Mouse (Mus musculus) stomach, embryonic 15.5 days (tissue): Measurements from ENCODE around the gene Gm42906. TPM values are rescaled to one million over a fixed set of nuclear protein-coding genes. Genes with fewer than 3 reads are reported as not detected.

Source experiments
- ATAC-seq: fragments of 200-750 bp; cut with Nextera tagmentation; 2 replicates; pipeline ENCODE4 v1.8.0; 2017; ENCODE audit warnings: low read depth, moderate number of reproducible peaks, moderate TSS enrichment; ENCODE audit not compliant: insufficient read depth, low FRiP score
- H3K27ac ChIP-seq: fragments of 300-500 bp; sonication (generic); 2 replicates; pipeline ENCODE4 v1.5.1; 2015; ENCODE audit warnings: mild to moderate bottlenecking, inconsistent platforms
- H3K27me3 ChIP-seq: fragments of 300-500 bp; sonication (generic); replicated peaks from 2 replicates; pipeline ENCODE4 v1.6.1; 2015; ENCODE audit warnings: inconsistent platforms
- H3K36me3 ChIP-seq: fragments of 300-500 bp; sonication (generic); 2 replicates; pipeline ENCODE4 v1.6.1; 2015; ENCODE audit warnings: inconsistent platforms
- H3K4me1 ChIP-seq: fragments of 300-500 bp; sonication (generic); 2 replicates; pipeline ENCODE4 v1.6.1; 2015; ENCODE audit warnings: inconsistent platforms
- H3K4me2 ChIP-seq: fragments of 300-500 bp; sonication (generic); 2 replicates; pipeline ENCODE4 v1.6.1; 2015; ENCODE audit warnings: mild to moderate bottlenecking, inconsistent platforms
- H3K4me3 ChIP-seq: fragments of 300-500 bp; sonication (generic); replicated peaks from 2 replicates; pipeline ENCODE4 v1.5.1; 2015; ENCODE audit warnings: inconsistent platforms
- H3K9ac ChIP-seq: fragments of 300-500 bp; sonication (generic); 2 replicates; pipeline ENCODE4 v1.6.1; 2015; ENCODE audit warnings: inconsistent platforms
- H3K9me3 ChIP-seq: fragments of 300-500 bp; sonication (generic); 2 replicates; pipeline ENCODE4 v1.6.1; 2016; ENCODE audit warnings: inconsistent platforms
- WGBS: fragments of 180-500 bp; shearing (Covaris S2); methylation state at CpG from one replicate; pipeline ENCODE4 v1.1.7; 2015; 5-methylcytosine and 5-hydroxymethylcytosine counted together
- polyA plus RNA-seq: library from polyadenylated mRNA; unstranded; fragments of >200 nt; fragmentation: Nextera tagmentation; extraction: Ambion mirVana; gene quantifications from 2 replicates; pipeline ENCODE4 v1.2.1, GENCODE M21; 2015

Gene Gm42906
- polyA plus RNA-seq, 1 experiment from 2014 or later = not detected

GRCm38 (mm10) chr5:151135078-151135826 lies 292.7 kb downstream of the Gm42906 start:
- H3K27me3 ChIP-seq = no peaks in the 10 kb centered on the region
- ATAC-seq = peak; percentile 61
- no peak overlapping the region for H3K9ac ChIP-seq
- no peak overlapping the region for H3K4me3 ChIP-seq
- no peak overlapping the region for H3K4me2 ChIP-seq
- no peaks in the 10 kb centered on the region for H3K9me3 ChIP-seq
- WGBS = 47% methylated on average over 8 of the region's 8 CpGs
- H3K36me3 ChIP-seq = no peaks in the 10 kb centered on the region
- peak overlapping the region; percentile 79 for H3K27ac ChIP-seq
- H3K4me1 ChIP-seq = peaks cover 14% of the 10 kb centered on the region

DNA sequence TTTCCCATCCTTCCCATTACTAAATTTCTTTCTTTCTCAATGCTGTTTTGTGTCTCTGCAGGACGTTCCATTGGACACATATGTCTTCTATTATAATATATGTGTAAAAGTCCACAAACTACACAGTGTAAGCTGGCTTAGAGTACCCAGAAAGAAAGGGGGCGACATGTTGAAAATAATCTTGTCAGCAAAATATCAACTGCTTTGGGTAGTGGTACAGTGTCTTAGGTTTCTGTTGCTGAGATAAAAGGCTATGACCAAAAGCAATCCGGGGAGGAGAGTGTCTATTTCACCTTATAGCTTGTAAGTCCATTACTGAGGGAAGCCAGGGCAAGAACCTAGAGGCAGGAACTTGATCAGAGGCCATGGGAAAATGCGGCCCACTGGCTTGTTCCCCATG lies 293.8 kb downstream of the Gm42906 start:
- Histone ChIP-seq H3K9me3 (no peaks in the 10 kb centered on the region), H3K4me2 (no peak overlapping the region), H3K27me3 (no peaks in the 10 kb centered on the region), H3K9ac (no peak overlapping the region), H3K4me3 (no peak overlapping the region), H3K36me3 (no peaks in the 10 kb centered on the region), H3K4me1 (peaks cover 14% of the 10 kb centered on the region), H3K27ac (no peak overlapping the region)
- 93% methylated on average over 4 of the region's 4 CpGs for WGBS
- no peak for ATAC-seq

GRCm38 (mm10) chr5:151133744-151134143 lies 294.2 kb downstream of the Gm42906 start:
- 87% methylated on average over 14 of the region's 14 CpGs for WGBS
- H3K27ac ChIP-seq = no peak overlapping the region
- H3K4me3 ChIP-seq = no peak overlapping the region
- no peaks in the 10 kb centered on the region for H3K27me3 ChIP-seq
- no peaks in the 10 kb centered on the region for H3K36me3 ChIP-seq
- H3K9me3 ChIP-seq = no peaks in the 10 kb centered on the region
- ATAC-seq = peak; percentile 54; the same call in 1 of the 2 replicates
- no peak overlapping the region for H3K9ac ChIP-seq
- no peak overlapping the region for H3K4me2 ChIP-seq
- H3K4me1 ChIP-seq = peaks cover 14% of the 10 kb centered on the region

GRCm38 (mm10) chr5:151129762-151130161 lies 298.2 kb downstream of the Gm42906 start:
- no peak overlapping the region for H3K9ac ChIP-seq
- H3K27ac ChIP-seq = peak overlapping the region; percentile 8; the same call in 1 of the 2 replicates
- 70% methylated on average over 2 of the region's 2 CpGs for WGBS
- no peaks in the 10 kb centered on the region for H3K9me3 ChIP-seq
- no peak overlapping the region for H3K4me3 ChIP-seq
- no peaks in the 10 kb centered on the region for H3K27me3 ChIP-seq
- peaks cover 7% of the 10 kb centered on the region; the same call in 1 of the 2 replicates for H3K4me1 ChIP-seq
- ATAC-seq = no peak
- no peak overlapping the region for H3K4me2 ChIP-seq
- H3K36me3 ChIP-seq = no peaks in the 10 kb centered on the region

- ATAC-seq = no peak; the same call in 1 of the 2 replicates
- Histone ChIP-seq H3K27ac (peak overlapping the region; percentile 76), H3K9ac (peak overlapping the region; percentile 8; the same call in 1 of the 2 replicates), H3K27me3 (no peaks in the 10 kb centered on the region), H3K4me1 (peaks cover 7% of the 10 kb centered on the region; the same call in 1 of the 2 replicates), H3K9me3 (no peaks in the 10 kb centered on the region), H3K4me3 (peak overlapping the region; percentile 42), H3K36me3 (0 out of 2 replicates have a peak, but pooled peaks cover 3% of the 10 kb centered on the region), H3K4me2 (peak overlapping the region; percentile 34)
- WGBS = 18% methylated on average over 6 of the region's 6 CpGs
Measured at GRCm38 (mm10) chr5:151127298-151127717, 300.7 kb downstream of the Gm42906 start.

DNA sequence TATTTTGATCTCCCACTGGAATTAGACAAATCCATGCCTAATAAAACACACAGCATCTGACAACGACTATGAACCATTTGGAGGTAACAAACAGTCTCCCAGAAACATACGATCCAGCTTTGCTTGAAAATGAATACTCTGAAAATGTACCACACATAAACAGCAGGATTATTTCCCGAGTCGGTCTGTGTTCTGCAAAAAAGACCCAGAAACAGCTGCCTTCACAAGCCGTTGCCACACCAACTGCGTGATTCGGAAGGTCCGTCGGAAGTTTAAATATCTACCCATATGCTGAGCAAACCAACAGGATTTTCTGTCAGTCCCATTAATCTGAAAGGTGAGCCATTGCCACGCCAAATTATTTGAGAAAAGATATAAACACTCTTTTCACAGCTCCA lies 301.4 kb downstream of the Gm42906 start:
- no peak for ATAC-seq
- Histone ChIP-seq H3K4me2 (peak overlapping the region; percentile 34), H3K4me1 (peaks cover 7% of the 10 kb centered on the region; the same call in 1 of the 2 replicates), H3K27ac (peak overlapping the region; percentile 76), H3K27me3 (no peaks in the 10 kb centered on the region), H3K36me3 (0 out of 2 replicates have a peak, but pooled peaks cover 5% of the 10 kb centered on the region), H3K9ac (peak overlapping the region; percentile 12; the same call in 1 of the 2 replicates), H3K4me3 (peak overlapping the region; percentile 42), H3K9me3 (no peaks in the 10 kb centered on the region)
- 40% methylated on average over 10 of the region's 10 CpGs for WGBS

DNA sequence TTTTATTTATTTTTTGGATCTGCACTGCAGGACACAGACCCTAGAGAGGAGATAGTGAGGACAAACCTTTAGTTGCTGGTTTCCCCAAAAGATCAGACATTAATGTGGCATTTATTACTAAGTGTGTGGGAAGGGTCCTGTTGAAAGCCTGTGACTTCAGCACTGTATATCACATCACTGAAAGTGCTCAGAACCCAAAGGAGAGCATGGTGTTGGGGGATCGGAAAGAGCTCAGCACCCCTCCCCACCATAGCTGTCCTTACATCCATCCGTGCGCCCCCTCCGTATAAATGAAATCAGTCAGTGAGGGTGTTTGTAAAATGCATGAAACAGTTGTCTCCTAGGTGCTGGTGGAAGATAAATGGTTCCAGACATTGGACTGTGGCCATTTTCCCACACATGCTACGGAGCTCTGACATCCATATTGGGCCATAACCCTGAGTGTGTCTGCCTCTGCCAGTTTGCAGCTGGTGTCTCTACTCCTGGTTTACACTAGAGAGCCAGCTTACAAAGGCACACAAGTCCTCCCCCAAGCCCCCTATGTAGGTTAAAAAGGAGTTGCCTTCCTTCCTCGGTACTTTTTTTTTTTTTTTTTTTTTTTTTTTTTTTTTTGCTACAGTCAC lies 301.9 kb downstream of the Gm42906 start:
- ATAC-seq = peak; percentile 66; the same call in 1 of the 2 replicates
- no peaks in the 10 kb centered on the region for H3K9me3 ChIP-seq
- peak overlapping the region; percentile 48 for H3K4me2 ChIP-seq
- H3K9ac ChIP-seq = no peak overlapping the region
- no peaks in the 10 kb centered on the region for H3K27me3 ChIP-seq
- H3K4me1 ChIP-seq = 0 out of 2 replicates have a peak, but pooled peaks cover 7% of the 10 kb centered on the region
- H3K27ac ChIP-seq = peak overlapping the region; percentile 76
- 0 out of 2 replicates have a peak, but pooled peaks cover 5% of the 10 kb centered on the region for H3K36me3 ChIP-seq
- WGBS = 28% methylated on average over 6 of the region's 6 CpGs
- peak overlapping the region; percentile 42 for H3K4me3 ChIP-seq

DNA sequence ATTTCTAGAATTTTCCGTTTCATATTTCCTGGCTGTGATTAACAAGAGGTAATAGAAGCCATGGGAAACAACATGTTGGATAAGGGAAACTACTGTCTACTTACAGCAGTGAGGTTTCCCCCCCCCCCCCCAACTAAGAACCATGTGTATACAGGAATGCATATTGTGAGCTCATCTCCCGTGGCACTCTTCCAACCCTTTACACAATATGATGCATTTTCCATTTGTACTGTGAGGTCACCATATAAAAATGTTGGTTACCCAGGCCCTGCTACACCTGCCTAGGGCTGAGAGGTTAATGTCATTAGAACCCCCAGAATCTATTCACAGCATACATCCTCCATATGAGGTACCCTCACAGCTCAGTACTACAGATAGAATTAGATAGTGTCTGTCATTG lies 310.1 kb downstream of the Gm42906 start:
- Histone ChIP-seq H3K27me3 (no peaks in the 10 kb centered on the region), H3K27ac (no peak overlapping the region), H3K36me3 (0 out of 2 replicates have a peak, but pooled peaks cover 5% of the 10 kb centered on the region), H3K4me3 (no peak overlapping the region), H3K9ac (no peak overlapping the region), H3K9me3 (no peaks in the 10 kb centered on the region), H3K4me2 (no peak overlapping the region), H3K4me1 (no peaks in the 10 kb centered on the region)
- no peak for ATAC-seq
- WGBS = 64% methylated on average over 2 of the region's 2 CpGs

GRCm38 (mm10) chr5:151116192-151116887 lies 311.6 kb downstream of the Gm42906 start:
- Histone ChIP-seq H3K36me3 (no peaks in the 10 kb centered on the region), H3K9me3 (no peaks in the 10 kb centered on the region), H3K27me3 (no peaks in the 10 kb centered on the region), H3K9ac (no peak overlapping the region), H3K4me2 (no peak overlapping the region), H3K4me3 (no peak overlapping the region), H3K4me1 (0 out of 2 replicates have a peak, but pooled peaks cover 3% of the 10 kb centered on the region), H3K27ac (no peak overlapping the region)
- 81% methylated on average over 5 of the region's 5 CpGs for WGBS
- ATAC-seq = no peak

DNA sequence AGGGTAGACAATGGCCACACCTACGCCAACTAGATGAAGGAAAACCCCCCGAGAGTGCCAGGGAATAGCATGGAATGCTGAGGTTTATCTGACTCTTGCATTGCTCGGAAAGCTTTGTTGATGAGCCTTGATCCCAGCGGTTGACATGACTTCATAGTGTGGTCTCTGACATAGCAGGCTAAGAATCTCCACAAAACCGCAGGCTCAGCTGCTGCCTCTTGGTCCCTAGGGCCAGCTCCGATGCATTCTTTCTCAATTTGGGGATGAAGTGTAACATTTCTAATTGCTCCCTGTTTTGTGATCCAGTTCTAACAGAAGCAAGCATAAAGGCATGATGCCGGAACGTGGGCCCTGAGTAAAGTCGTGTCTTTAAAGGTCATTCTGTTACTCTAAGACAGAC lies 315.2 kb downstream of the Gm42906 start:
- H3K36me3 ChIP-seq = no peaks in the 10 kb centered on the region
- peaks cover 15% of the 10 kb centered on the region; the same call in 1 of the 2 replicates for H3K4me1 ChIP-seq
- H3K27ac ChIP-seq = no peak overlapping the region
- no peak overlapping the region for H3K4me3 ChIP-seq
- H3K4me2 ChIP-seq = no peak overlapping the region
- H3K9ac ChIP-seq = no peak overlapping the region
- ATAC-seq = no peak
- 83% methylated on average over 9 of the region's 9 CpGs for WGBS
- H3K27me3 ChIP-seq = no peaks in the 10 kb centered on the region
- H3K9me3 ChIP-seq = no peaks in the 10 kb centered on the region

DNA sequence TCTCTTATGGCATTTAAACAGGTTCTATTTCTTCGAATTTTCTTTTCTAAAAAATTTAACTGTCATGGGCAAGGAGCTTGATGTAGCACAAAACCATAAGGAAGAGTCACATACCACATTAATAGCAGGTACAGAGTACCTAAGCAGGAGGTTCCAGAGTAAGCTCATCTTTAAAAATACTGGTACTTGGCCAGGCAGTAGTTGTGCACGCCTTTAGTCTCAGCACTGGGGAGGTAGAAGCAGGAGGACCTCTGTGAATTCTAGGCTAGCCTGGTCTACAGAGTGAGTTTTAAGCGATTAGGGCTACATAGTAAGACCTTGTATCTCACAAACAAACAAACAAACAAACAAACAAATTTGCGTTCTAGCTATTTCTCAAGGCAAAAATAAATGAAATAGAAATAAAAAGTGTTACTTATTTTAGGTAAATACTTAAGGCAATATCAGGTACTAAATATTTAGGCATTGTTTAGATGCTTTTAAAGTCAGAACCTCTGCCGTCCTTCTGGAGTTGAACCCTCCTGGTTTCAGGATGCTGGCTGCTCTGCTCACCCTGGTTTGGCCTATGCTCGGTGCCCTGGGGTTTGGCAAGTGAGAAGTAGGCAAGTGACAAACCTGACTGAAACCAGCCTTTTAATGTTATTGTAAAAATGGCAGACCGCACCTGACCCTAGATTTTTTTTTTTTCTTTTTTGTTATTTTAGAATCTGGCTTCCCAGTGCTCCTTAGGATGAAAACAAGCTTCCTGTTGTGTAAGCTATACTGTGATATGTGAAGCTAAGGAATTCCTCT lies 316.7 kb downstream of the Gm42906 start:
- Histone ChIP-seq H3K4me3 (no peak overlapping the region), H3K9ac (no peak overlapping the region), H3K27me3 (no peaks in the 10 kb centered on the region), H3K9me3 (no peaks in the 10 kb centered on the region), H3K4me1 (peaks cover 15% of the 10 kb centered on the region; the same call in 1 of the 2 replicates), H3K36me3 (no peaks in the 10 kb centered on the region), H3K27ac (peak overlapping the region; percentile 18; the same call in 1 of the 2 replicates), H3K4me2 (no peak overlapping the region)
- 83% methylated on average over 7 of the region's 7 CpGs for WGBS
- ATAC-seq = no peak
